Mouse (Mus musculus): Measurements from ENCODE around the gene Fam227a.

GRCm38 (mm10) chr15:79658531-79659375 lies at the start of gene Fam227a, which contains the start of gene Cby1:
- TF ChIP-seq POLR2A (IDR thresholded peaks at IDR 0.05; ENCODE audit: insufficient read depth, low read depth, low read length) (peak; percentile 63), EP300 (IDR thresholded peaks at IDR 0.05; ENCODE audit: insufficient read depth, low read depth, low read length) (no peak)
